Mouse (Mus musculus) megakaryocyte-erythroid progenitor cell, adult 5-6 weeks (primary cell): ENCODE results near the gene Dnase1l3. TPM values are rescaled to one million over a fixed set of nuclear protein-coding genes. Genes with fewer than 3 reads are reported as not detected.
A peak's percentile ranks its signal among the peaks of the same experiment; 100 is the strongest.

Experiments used
- ATAC-seq: replicated peaks from 2 replicates; pipeline ENCODE4 v1.8.0; 2016; ENCODE audit warnings: mild to moderate bottlenecking, inconsistent platforms; ENCODE audit not compliant: severe bottlenecking, poor library complexity, low FRiP score, low TSS enrichment
- total RNA-seq, 2 experiments: library from RNA; stranded (forward) in 1 of 2; stranded (reverse) in 1 of 2; fragments of 200-1000, 215-1000 nt in 1 of 2; fragments of >200 nt in 1 of 2; fragmentation: Nextera tagmentation in 1 of 2; gene quantifications; 2 replicates each; pipeline ENCODE4 v1.2.3; 2014 to 2017

Dnase1l3 gene
- total RNA-seq, 2 experiments from 2014 or later: not detected

GRCm38 (mm10) chr14:7945261-7945660 is 49.1 kb downstream of the Dnase1l3 start:
- ATAC-seq: no peak

DNA sequence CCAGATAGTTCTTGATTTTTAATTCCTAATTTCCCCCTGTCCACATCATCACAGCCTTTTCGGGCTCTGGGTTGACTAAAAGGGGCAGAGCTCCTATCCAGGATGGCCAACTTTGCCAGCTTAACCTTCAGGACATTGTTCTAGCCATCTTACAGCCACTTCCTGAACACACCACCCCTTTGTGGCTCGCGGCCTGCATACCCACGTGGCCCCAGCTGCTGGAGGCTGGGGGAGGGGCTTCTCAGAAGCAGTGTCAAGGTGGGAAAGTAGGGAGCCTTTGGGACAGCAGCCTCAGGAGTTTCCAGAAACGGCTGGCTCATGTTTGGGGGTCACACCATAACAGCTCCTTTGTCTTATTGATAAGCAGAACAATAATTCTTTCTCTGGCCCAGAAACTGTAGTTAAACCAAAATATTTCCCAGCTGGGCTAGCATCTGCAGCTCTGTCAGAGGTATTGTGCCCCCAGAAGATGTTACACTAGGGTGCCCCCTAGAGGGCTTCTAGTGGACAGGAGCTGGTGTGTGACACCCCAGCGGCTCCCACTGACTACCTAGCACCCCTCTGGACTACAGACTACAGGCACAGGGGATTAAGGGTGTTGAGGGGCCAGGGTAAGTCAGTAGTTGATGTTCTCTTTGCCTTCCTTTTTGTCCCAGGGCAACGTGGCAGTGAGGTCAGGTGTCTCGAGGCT is 49.9 kb downstream of the Dnase1l3 start:
- peak; percentile 77; the same call in 1 of the 2 replicates for ATAC-seq

DNA sequence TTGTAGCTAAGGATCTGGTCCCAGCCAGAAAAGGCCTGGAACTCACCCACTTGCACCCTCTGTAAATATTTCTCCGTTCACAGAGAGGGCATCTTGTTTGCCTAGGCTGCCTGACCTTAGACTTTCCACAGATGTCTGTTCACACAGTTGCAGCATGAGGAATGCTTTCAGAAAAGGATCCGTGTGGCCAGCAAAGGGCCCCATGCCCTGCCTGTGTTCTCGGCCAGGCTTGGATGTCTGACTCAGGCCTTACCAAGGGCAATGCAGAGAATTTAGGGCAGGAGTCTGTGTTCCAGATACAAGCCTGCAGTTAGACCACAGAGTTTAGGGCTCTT is 50.6 kb downstream of the Dnase1l3 start:
- ATAC-seq: no peak

- ATAC-seq: no peak
These were observed 51.1 kb downstream of the Dnase1l3 start for GRCm38 (mm10) chr14:7943101-7943800.

GRCm38 (mm10) chr14:7941413-7941812 is 53.0 kb downstream of the Dnase1l3 start:
- no peak for ATAC-seq

DNA sequence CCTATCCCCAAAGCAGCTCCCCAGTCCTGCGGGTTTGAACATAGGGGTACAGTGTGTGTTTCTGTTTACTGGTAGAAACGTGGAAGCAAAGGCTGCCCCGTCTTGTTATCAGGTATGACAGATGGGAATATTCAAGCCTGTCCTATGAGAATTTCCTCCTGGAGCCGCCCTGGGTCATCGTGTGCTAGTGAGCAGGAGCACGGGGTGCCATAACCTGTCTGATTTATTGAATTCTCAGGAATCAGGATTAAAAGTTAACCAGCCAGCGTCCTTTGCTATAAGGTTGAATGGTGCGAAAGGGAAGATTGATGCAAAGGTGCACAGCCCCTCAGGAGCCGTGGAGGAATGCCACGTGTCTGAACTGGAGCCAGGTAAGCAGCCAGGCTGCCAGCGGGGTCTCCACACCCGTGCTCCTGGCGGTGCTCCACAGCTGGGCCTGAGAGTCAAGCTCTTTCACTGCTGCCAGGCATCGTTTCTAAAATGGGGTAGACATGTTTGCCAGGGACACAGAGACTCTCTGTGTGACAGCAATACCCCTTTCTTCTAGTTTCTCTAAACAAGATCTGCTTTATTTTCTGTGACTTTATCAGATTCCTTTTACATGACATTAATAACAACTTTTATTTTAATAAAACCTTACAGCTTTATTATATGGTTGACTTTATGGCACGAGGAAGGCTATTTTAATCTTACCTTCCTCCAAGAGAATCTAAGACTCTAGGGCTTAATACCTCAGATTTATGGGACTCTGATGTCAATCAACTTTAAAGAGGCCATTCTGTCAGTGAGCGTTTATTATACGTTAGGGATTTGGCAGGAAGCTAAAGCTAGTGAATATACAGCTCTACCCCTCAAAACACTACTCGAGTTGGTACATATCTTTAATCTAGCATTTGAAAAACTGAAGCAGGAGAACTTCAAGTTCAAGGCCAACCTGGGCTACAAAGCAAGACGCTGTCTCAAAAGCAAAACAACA is 55.3 kb downstream of the Dnase1l3 start:
- ATAC-seq: no peak

- ATAC-seq: peak; percentile 79
These were observed 57.2 kb downstream of the Dnase1l3 start for GRCm38 (mm10) chr14:7937052-7937630.

DNA sequence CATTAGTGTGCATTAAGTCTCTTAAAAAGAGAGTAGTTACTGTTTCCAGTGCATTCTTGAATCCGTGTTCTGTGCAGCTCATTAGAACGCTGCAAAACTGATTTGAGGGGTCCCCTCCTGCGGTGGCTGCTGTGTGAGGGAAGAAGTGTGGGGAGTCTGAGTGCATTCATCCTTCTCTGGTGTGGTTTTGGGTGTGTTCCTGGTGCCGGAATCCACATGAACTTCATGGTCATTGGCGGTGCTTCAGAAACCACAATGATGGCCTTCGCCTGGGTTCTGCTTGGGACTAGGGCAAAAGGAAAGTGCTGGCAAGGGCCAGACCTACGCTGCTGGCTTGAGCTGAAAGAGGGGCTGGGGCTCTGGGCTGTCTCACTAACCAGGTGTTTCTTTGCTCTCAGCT is 60.2 kb downstream of the Dnase1l3 start:
- no peak for ATAC-seq

GRCm38 (mm10) chr14:7932151-7932550 is 62.2 kb downstream of the Dnase1l3 start:
- no peak for ATAC-seq

DNA sequence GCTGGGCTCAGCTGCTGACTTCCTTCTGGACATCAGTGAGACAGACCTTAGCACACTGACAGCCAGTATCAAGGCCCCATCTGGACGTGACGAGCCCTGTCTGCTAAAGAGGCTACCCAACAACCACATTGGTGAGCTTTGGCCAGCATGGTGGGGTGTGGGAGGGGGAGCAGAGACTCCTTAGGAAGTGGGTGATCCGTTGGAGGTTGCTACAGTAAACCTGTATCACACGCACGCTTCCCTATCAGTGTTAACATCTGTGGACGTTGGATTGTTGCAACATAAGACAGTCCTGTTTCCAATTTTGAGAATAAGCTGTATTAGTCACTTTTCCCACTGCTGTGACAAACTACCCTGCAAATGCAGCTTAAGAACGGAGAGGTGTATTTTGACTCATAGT is 65.3 kb downstream of the Dnase1l3 start:
- peak; percentile 26; the same call in 1 of the 2 replicates for ATAC-seq

- no peak for ATAC-seq
These were observed 66.0 kb downstream of the Dnase1l3 start for GRCm38 (mm10) chr14:7928362-7928761.

DNA sequence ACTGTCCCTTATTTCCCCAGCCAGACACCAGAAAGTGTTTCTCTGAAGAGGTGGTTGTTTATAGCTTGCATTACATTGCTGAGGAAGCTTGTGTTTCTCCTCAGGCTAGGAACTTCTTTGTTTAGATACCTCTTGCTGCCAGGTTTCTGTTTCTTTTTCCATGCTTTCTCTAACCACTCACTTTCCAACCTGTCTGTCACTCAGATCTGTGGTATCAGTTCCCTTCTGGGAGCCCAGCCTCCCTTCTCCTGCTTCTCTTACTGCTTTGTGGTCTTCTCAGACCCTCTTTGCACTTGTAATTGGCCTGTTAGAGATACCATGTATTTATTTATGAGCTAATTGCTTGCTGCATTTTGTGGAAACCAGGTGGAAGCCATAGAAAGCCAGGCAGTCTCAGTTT is 70.7 kb downstream of the Dnase1l3 start:
- ATAC-seq: no peak

DNA sequence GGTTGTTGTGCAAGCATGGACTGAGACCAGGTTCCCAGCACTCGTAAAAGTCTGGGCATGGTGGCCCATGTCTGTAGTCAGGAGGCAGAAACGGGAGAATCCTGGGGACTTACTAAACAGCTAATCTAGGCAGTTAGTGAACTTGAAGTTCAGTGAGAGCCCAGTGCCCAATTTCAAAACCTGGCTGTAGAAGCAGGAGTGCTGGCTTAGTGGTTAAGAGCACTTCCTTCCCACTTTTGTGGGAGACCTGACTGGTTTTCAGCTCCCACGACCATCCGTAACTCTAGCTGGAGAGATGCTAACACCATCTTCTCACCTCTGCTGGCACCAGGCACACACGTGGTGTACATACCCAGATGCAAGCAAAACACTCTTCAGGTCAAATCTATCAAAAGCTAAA is 72.9 kb downstream of the Dnase1l3 start:
- no peak for ATAC-seq

DNA sequence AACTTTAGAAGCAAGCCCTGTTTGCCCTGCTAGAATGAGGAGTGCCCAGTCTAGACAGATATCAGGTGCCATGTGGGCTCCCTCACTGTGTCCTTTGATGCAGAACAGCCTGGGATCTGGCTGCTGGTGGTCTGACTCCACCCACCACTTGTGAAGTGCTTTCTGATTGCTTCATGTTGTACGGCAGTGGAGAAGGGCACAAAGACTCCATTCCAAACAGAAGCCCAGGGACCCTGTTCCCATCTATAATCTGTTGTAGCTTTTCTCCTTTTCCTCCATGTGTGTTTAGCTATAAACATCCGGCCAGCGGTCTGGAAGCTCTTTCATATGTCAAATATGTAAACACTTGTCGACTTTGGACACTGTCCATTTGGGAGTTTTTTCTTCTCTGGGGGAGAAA is 74.5 kb downstream of the Dnase1l3 start:
- no peak for ATAC-seq

- no peak for ATAC-seq
These were observed 75.1 kb downstream of the Dnase1l3 start for GRCm38 (mm10) chr14:7919309-7919708.

- ATAC-seq: no peak
These were observed 76.0 kb downstream of the Dnase1l3 start for GRCm38 (mm10) chr14:7918150-7918991.
